Mouse (Mus musculus) heart, adult 2 months (tissue): ENCODE measurements around the gene Tmem106b. TPM values are rescaled to one million over a fixed set of nuclear protein-coding genes. Genes with fewer than 3 reads are reported as not detected.
A peak's percentile ranks its signal among the peaks of the same experiment; 100 is the strongest.

Experiments
- DNase-seq, 2 experiments: peaks; one replicate each; pipeline ENCODE4 v3.0.0; 2021
- H3K27ac ChIP-seq: fragments of 200-600 bp; 2 replicates; pipeline ENCODE4 v1.8.1; 2022
- H3K27me3 ChIP-seq: fragments of 200-500 bp; 2 replicates; pipeline ENCODE4 v1.6.1; 2012; ENCODE audit warnings: mild to moderate bottlenecking, low read length, inconsistent platforms, mixed read lengths; ENCODE audit not compliant: control insufficient read depth, insufficient read depth
- H3K36me3 ChIP-seq: fragments of 200-500 bp; 2 replicates; pipeline ENCODE4 v1.6.1; 2012; ENCODE audit warnings: low read length, inconsistent platforms; ENCODE audit not compliant: control insufficient read depth, insufficient read depth
- H3K4me1 ChIP-seq: fragments of 200-500 bp; 2 replicates; pipeline ENCODE4 v1.6.1; 2011; ENCODE audit warnings: low read length; ENCODE audit not compliant: control insufficient read depth, insufficient read depth
- H3K4me3 ChIP-seq: fragments of 200-600 bp; 2 replicates; pipeline ENCODE4 v1.8.1; 2022
- H3K79me2 ChIP-seq: fragments of 200-500 bp; replicated peaks from 2 replicates; pipeline ENCODE4 v1.6.1; 2012; ENCODE audit warnings: mild to moderate bottlenecking, inconsistent platforms, low read length, moderate library complexity, mixed read lengths; ENCODE audit not compliant: control insufficient read depth, insufficient read depth
- H3K9ac ChIP-seq: fragments of 200-500 bp; 2 replicates; pipeline ENCODE4 v1.6.1; 2012; ENCODE audit warnings: low read depth, mild to moderate bottlenecking, control low read depth, inconsistent platforms, low read length, mixed read lengths
- CTCF ChIP-seq: fragments of 200-600 bp; IDR thresholded peaks from 2 replicates; pipeline ENCODE4 v1.8.1; 2022; ENCODE audit warnings: antibody characterized with exemption, mild to moderate bottlenecking, moderate library complexity
- EP300 ChIP-seq: fragments of 200-500 bp; IDR thresholded peaks from 2 replicates; pipeline ENCODE4 v1.6.1; 2011; ENCODE audit warnings: low read depth, low read length, control low read depth; ENCODE audit not compliant: insufficient read depth
- POLR2A ChIP-seq: fragments of 200-500 bp; IDR thresholded peaks from 2 replicates; pipeline ENCODE4 v1.6.1; 2011; ENCODE audit warnings: mild to moderate bottlenecking, low read depth, low read length, control low read depth; ENCODE audit not compliant: insufficient read depth
- WGBS: fragments of 180-500 bp; shearing (Covaris S2); methylation state at CpG from one replicate; pipeline ENCODE4 v1.1.7; 2018; 5-methylcytosine and 5-hydroxymethylcytosine counted together
- intact Hi-C: fragments of 180-260 bp; cut with DNase I; formaldehyde crosslinking; loops from one replicate; pipeline ENCODE4 v1.15.1; 2025
- long read RNA-seq: library from polyadenylated mRNA; stranded (forward); transcript quantifications from one replicate; pipeline ENCODE4 v2.0.0, GENCODE M21; 2021
- polyA plus RNA-seq: library from polyadenylated mRNA; depleted of rRNA; stranded (reverse); fragments of >200 nt; gene quantifications from 2 replicates; pipeline ENCODE4 v1.2.3, GENCODE M21; 2012; rRNA removed
- total RNA-seq, 2 experiments: library from RNA; stranded (reverse); gene quantifications; 2 replicates each; pipeline ENCODE4 v1.2.3; 2021

The Tmem106b gene
- total RNA-seq (100 to 1,000 TPM; 151 to 181 TPM), polyA plus RNA-seq (25.6 and 52.4 TPM in 2 replicates)
- long read RNA-seq, full-length matches to known transcripts: 57 of 75 reads
- long read RNA-seq, partial matches to known transcripts: 0 of 75 reads
- long read RNA-seq, other reads (novel, unspliced or antisense): 18 of 75 reads

DNA sequence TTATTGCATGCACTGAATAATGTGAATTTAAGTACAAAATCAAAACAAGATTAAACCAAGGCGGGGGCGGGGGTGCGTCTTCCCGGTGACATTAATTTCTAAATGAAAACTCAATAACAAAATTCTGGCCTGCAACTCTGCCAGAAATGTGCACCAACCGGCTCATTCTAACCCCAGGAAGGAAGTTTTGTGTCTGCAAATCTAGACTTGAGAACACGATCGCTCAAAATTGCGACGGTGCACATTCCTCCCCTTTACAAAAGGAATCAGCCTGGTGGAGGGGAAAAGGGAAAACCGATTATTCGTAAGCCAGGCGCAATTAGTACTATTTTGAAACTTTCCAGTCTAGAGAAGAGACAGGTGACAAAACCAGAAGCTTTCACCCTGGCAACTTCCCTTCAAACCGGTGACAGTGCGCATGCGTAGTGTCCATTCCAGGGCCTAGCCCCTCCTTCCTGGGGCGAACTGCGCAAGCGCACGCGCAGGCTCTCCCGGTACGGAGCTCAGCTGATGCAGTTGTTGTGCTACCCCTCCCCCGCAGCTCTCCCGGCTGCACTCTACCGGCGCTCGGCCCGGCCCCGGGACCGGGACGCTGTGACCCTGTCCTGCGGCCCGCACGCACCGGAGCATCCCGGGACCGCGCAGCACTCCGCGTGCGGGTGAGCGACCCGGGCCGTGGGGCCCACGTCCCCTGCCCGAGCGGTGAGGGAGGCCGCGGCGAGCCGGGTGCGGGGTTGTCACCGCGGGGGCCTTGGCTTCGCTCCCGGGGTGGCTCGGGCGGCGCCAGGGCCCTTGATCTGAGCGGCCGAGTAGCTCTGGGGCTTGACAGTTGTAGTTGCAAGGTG is at the start of gene Tmem106b:
Gene Tmem106b, plus strand, starts transcription at position 458 of the 845 bp plus-strand sequence.
- Histone ChIP-seq H3K79me2 (peaks cover 2% of the 10 kb centered on the region; the same call in 1 of the 2 replicates), H3K36me3 (peaks cover 30% of the 10 kb centered on the region), H3K4me1 (peaks cover 1% of the 10 kb centered on the region), H3K27ac (peak within 1 kb of the TSS; percentile 98), H3K27me3 (no peaks in the 10 kb centered on the region), H3K4me3 (peak within 1 kb of the TSS; percentile 78), H3K9ac (peak within 1 kb of the TSS; percentile 99)
- intact Hi-C loops: loop anchor here (10.0 kb wide), 1 partner anchor 315 kb away; no protein-coding TSS in a partner anchor
- peak; percentile 95 to 97 for DNase-seq
- no peak for TF ChIP-seq CTCF
- TF ChIP-seq EP300: peak; percentile 71; the same call in 1 of the 2 replicates
- peak; percentile 97 for TF ChIP-seq POLR2A
- WGBS: 2% methylated on average over 61 of the region's 61 CpGs

DNA sequence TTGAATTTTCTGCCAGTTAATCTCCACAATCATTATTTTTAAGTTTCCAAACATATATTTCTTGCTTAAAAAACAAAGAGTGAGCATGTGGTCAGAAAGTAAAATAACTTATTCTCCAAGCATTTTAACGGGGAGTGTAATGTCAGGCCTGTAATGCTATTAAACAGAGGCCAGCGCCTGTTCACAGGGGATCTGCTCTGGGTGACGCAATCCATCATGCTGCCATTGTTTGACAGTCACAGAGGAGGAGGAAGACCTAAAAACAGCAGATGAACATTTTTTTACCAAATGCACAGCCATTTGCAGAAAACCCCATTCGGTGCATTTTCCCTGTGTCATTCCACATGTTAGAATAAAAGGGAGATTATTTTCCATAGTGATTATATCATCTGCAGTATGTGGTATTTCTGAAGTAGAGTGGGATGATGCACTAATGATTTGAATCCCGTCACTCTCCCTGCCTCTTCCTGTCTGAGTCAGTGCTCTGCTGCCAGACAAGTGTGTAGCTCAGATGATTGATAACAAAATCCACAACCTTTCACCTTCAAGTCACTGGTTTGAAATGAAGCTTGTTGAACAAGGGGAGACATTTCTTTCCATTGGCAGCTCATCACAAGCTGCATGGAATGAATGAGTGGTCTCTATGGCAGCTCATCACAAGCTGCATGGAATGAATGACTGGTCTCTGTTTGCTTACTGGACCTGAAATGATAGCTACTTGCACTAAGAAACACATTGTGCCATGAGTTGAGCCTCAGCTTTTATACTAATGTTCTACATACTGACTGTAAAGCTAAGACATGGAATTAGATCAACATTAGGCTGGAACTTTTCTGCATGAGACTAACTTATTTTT is 48.1 kb upstream of the Tmem106b start:
- Histone ChIP-seq H3K36me3 (no peaks in the 10 kb centered on the region), H3K4me3 (no peak overlapping the region), H3K27me3 (no peaks in the 10 kb centered on the region), H3K4me1 (no peaks in the 10 kb centered on the region), H3K27ac (no peak overlapping the region), H3K79me2 (no peaks in the 10 kb centered on the region), H3K9ac (no peak overlapping the region)
- WGBS: 54% methylated on average over 5 of the region's 5 CpGs
- DNase-seq: no peak
- TF ChIP-seq CTCF: no peak
- TF ChIP-seq POLR2A: no peak
- TF ChIP-seq EP300: no peak
- intact Hi-C loops: loop anchor here (10.0 kb wide), 1 partner anchor 667 kb away; no protein-coding TSS in a partner anchor

DNA sequence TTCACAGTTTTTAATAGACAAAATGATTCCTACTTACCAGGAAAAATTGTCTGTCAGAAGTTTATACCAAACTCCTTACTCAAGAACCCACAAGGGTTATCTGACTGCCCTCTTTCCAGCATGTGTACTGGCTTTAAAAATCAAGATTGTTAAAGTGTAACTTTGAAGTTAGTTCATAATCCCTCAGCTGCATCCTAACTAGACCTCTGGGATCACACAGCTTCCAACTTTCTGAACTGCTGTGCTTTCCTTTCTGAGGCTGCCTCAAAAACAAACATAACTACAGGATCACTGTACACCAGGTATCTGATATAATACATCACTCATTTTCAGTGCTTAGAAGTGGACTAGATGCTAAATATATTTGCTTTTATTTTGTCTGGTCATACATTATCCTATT is 39.0 kb upstream of the Tmem106b start:
- Histone ChIP-seq H3K79me2 (no peaks in the 10 kb centered on the region), H3K9ac (no peak overlapping the region), H3K27me3 (no peaks in the 10 kb centered on the region), H3K4me3 (no peak overlapping the region), H3K4me1 (no peaks in the 10 kb centered on the region), H3K27ac (no peak overlapping the region), H3K36me3 (no peaks in the 10 kb centered on the region)
- DNase-seq: no peak
- intact Hi-C loops: no loop called here
- TF ChIP-seq CTCF (no peak), EP300 (no peak), POLR2A (no peak)

DNA sequence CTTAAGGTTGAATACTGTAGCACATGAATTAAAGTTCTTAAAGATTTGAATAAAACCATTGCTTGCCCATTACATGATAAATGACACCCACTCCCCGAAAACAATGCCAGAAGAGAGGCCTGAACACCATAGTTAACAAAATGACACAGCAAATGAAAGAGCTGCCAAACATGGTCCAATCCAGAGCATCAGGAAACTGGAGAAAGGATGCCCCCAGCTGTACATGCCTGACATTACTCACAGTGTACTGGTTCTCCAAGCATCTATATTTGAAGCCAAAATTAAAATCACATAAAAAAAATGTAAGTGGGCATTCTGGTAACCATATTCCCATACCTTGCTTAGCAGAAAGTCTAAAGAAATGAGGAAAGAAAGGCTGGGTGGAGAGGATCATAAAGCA is 38.6 kb upstream of the Tmem106b start:
- Histone ChIP-seq H3K36me3 (no peaks in the 10 kb centered on the region), H3K27ac (no peak overlapping the region), H3K9ac (no peak overlapping the region), H3K27me3 (no peaks in the 10 kb centered on the region), H3K4me3 (no peak overlapping the region), H3K79me2 (no peaks in the 10 kb centered on the region), H3K4me1 (no peaks in the 10 kb centered on the region)
- peak; percentile 56 for TF ChIP-seq CTCF
- TF ChIP-seq EP300: no peak
- TF ChIP-seq POLR2A: no peak
- 37% methylated on average over 1 of the region's 1 CpGs for WGBS
- DNase-seq: no peak
- intact Hi-C loops: no loop called here

DNA sequence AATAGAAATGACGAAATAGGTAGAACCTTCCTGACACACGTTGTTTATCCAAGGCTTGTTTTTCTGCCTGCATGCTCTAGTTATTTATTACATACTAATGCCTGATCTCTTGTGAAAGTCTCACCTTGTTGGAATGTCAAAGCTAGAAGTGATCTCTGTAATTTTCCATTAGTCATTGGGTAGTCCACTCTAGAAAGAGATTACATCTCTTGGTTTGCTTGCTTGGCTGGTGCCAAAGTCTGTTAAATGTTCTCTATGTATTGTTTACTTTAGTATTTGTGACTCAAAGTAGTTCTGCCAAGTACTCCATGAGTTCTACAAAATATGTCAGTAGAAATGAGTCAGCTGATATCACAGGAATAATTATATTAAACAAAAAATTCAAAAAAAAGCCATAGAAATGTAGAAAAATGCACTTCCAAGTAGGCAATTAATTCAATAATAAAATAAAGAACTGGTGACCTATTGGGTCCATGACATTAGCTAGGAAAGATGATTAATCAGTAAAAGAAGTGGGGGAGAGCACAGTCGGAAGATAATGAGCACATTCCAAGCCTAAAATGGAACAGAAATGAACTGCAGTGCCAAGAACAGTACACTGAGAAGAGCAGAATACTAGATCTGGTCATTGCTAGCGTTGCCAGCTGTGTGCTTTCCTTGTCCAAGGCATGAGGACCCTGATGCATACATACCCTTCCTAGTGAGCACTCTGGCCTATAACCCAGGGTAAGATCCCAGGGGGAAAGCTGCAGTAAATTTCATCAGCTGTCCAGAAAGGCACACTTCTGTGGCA is 17.0 kb upstream of the Tmem106b start:
- TF ChIP-seq CTCF (no peak), EP300 (no peak), POLR2A (no peak)
- Histone ChIP-seq H3K4me3 (no peak overlapping the region), H3K79me2 (no peaks in the 10 kb centered on the region), H3K4me1 (peaks cover 2% of the 10 kb centered on the region; the same call in 1 of the 2 replicates), H3K36me3 (no peaks in the 10 kb centered on the region; the same call in 1 of the 2 replicates), H3K9ac (no peak overlapping the region), H3K27me3 (no peaks in the 10 kb centered on the region), H3K27ac (peak overlapping the region; percentile 60)
- WGBS: 41% methylated on average over 4 of the region's 4 CpGs
- DNase-seq: no peak
- intact Hi-C loops: no loop called here
